Mouse (Mus musculus) macrophage (primary cell): ENCODE data around the gene Sidt1. TPM values are rescaled to one million over a fixed set of nuclear protein-coding genes. Genes with fewer than 3 reads are reported as not detected.
"Not testable (repeated sequence)": the region's sequence is repeated elsewhere in the genome, so short reads cannot be mapped to it uniquely, and the experiment has no call there.

Source experiments
- H3K27ac ChIP-seq: fragments of 350-480 bp; formaldehyde crosslinking; 2 replicates; pipeline ENCODE4 v1.9.0; 2021
- H3K36me3 ChIP-seq: fragments of 350-480 bp; formaldehyde crosslinking; 2 replicates; pipeline ENCODE4 v1.9.0; 2021; ENCODE audit errors: inconsistent target
- H3K4me3 ChIP-seq: fragments of 350-480 bp; formaldehyde crosslinking; 2 replicates; pipeline ENCODE4 v1.9.0; 2021; ENCODE audit errors: inconsistent target
- H3K79me2 ChIP-seq: fragments of 350-480 bp; formaldehyde crosslinking; 2 replicates; pipeline ENCODE4 v1.9.0; 2021; ENCODE audit errors: inconsistent target
- WGBS: methylation state at CpG from one replicate; pipeline ENCODE4 v1.1.7; 2026; ENCODE audit warnings: inconsistent platforms; ENCODE audit not compliant: missing documents; 5-methylcytosine and 5-hydroxymethylcytosine counted together
- polyA plus RNA-seq: library from polyadenylated mRNA; stranded (reverse); fragments of 250-400 nt; gene quantifications from 3 replicates; pipeline ENCODE4 v1.2.4, GENCODE M21; 2018; ENCODE audit warnings: inconsistent platforms

Gene Sidt1
- polyA plus RNA-seq, 1 experiment from 2014 or later: not detected

DNA sequence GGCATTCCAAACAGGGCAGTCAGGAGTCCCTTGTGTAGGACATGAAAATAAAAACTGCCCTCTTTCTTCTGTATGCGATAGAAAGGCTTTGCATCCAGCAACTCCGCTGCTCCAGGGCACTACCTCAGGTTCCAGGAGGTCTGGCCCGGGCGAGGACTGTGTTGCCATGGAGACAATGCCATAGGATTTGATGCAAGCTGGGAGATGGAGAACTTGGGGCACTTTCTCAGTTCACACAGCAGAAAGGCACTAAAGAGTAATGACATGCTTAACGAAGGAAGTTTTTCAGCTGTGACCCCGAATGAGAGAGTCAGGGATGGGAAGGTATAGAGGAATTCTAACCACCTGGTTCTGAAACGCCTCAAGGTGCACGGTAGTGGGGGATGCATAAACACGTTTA lies 1.8 kb downstream of the Sidt1 start:
- WGBS: 83% methylated on average over 9 of the region's 9 CpGs

GRCm38 (mm10) chr16:44330657-44331056 lies 2.3 kb downstream of the Sidt1 start:
- no peaks in the 10 kb centered on the region for H3K36me3 ChIP-seq
- no peak overlapping the region for H3K27ac ChIP-seq
- no peak overlapping the region for H3K4me3 ChIP-seq
- H3K79me2 ChIP-seq: no peaks in the 10 kb centered on the region
- 95% methylated on average over 9 of the region's 9 CpGs for WGBS

More for the DNA sequence above, 1.8 kb downstream of the Sidt1 start:
- Histone ChIP-seq H3K4me3 (no peak overlapping the region), H3K27ac (no peak overlapping the region), H3K36me3 (no peaks in the 10 kb centered on the region), H3K79me2 (no peaks in the 10 kb centered on the region)

GRCm38 (mm10) chr16:44328644-44329043 lies 4.4 kb downstream of the Sidt1 start:
- 78% methylated on average over 3 of the region's 4 CpGs for WGBS

GRCm38 (mm10) chr16:44320232-44320631 lies 12.8 kb downstream of the Sidt1 start:
- Histone ChIP-seq H3K36me3 (no peaks in the 10 kb centered on the region), H3K79me2 (no peaks in the 10 kb centered on the region), H3K4me3 (no peak overlapping the region), H3K27ac (no peak overlapping the region)
- WGBS: 100% methylated on average over 3 of the region's 3 CpGs

More at GRCm38 (mm10) chr16:44328644-44329043, 4.4 kb downstream of the Sidt1 start:
- Histone ChIP-seq H3K4me3 (no peak overlapping the region), H3K27ac (no peak overlapping the region), H3K79me2 (no peaks in the 10 kb centered on the region), H3K36me3 (no peaks in the 10 kb centered on the region)

GRCm38 (mm10) chr16:44316350-44316749 lies 16.6 kb downstream of the Sidt1 start:
- Histone ChIP-seq H3K79me2 (no peaks in the 10 kb centered on the region), H3K36me3 (no peaks in the 10 kb centered on the region), H3K27ac (no peak overlapping the region), H3K4me3 (no peak overlapping the region)
- WGBS: 94% methylated on average over 4 of the region's 4 CpGs

GRCm38 (mm10) chr16:44313422-44313821 lies 19.6 kb downstream of the Sidt1 start:
- H3K36me3 ChIP-seq: no peaks in the 10 kb centered on the region
- no peaks in the 10 kb centered on the region for H3K79me2 ChIP-seq
- WGBS: 26% methylated on average over 4 of the region's 4 CpGs
- H3K4me3 ChIP-seq: no peak overlapping the region
- no peak overlapping the region for H3K27ac ChIP-seq

DNA sequence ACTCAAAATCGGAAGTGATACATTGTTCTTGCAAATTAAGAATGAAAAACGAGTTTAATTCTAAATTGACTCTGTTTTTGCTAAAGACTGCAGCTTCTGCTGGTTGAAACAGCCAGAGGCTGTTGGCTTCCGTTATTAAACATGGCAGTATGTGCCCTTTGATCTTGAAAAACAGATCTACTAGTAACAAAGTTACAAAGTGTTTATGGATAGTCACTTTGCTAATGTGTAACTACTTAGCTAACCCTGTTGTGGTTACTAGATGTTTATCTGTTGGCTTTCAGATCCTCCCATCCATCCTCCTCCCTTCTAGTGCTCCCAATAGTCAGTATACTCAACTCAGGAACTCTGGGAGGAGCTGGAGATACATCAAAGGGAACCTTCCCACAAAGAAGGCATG lies 27.4 kb downstream of the Sidt1 start:
- Histone ChIP-seq H3K36me3 (no peaks in the 10 kb centered on the region), H3K4me3 (no peak overlapping the region), H3K27ac (no peak overlapping the region), H3K79me2 (no peaks in the 10 kb centered on the region)
- WGBS: 76% methylated on average over 3 of the region's 3 CpGs

DNA sequence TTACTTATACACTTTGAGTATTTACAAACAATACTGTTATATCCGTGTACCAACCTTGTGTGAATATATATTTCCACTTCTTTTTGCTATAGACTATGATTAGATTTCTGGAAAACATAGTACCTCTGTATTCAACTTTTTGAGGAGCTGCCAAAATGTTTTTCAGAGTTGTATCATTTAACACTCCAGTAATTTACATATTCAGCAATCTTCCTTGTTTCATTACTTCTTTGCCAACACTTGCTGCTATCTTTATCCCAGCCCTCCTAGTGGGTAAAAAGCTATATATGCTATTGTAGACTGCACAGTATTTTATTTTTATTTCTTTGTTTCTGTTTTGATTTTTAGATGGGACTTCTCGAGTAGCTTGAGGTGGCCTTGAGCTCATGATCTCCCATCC lies 29.2 kb downstream of the Sidt1 start:
- WGBS: 85% methylated on average over 2 of the region's 2 CpGs
- Histone ChIP-seq H3K27ac (no peak overlapping the region), H3K4me3 (no peak overlapping the region), H3K36me3 (no peaks in the 10 kb centered on the region), H3K79me2 (no peaks in the 10 kb centered on the region)

DNA sequence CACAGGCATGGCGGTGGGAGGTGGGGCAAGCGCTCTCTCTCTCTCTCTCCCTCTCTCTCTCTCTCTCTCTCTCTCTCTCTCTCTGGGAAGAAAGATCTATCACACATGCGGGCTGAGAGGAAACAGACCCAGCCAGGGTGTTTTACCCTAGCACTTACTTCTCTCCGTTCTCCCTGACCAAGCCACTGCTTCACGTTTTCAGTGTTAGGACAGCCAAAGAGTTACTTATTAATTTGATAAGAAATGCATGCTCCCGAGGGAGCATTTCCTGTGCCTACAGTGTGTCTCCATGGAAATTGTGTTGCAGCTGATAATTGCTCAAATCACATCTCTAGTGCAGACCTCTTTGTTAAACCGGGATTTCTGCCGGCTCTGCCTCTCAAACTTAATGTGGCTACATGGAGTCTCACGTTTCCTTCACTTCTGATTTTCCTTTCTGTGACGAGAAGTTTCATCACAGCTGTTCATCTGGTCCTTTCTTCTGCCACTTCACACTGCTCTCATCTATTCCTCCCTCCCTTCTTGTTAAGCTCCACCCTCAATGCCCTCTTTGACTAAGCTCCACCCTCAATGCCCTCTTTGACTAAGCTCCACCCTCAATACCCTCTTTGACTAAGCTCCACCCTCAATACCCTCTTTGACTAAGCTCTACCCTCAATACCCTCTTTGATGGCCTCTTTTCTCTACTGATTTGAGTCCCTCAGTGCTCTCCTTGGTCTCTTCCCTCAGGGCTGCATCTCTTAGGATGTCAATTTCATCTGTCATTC lies 30.7 kb downstream of the Sidt1 start:
- WGBS: 81% methylated on average over 10 of the region's 10 CpGs
- no peaks in the 10 kb centered on the region for H3K79me2 ChIP-seq
- no peaks in the 10 kb centered on the region for H3K36me3 ChIP-seq
- no peak overlapping the region for H3K4me3 ChIP-seq
- H3K27ac ChIP-seq: no peak overlapping the region

- Histone ChIP-seq H3K4me3 (no peak overlapping the region), H3K36me3 (no peaks in the 10 kb centered on the region), H3K27ac (no peak overlapping the region), H3K79me2 (no peaks in the 10 kb centered on the region)
- 89% methylated on average over 20 of the region's 20 CpGs for WGBS
Measured at GRCm38 (mm10) chr16:44299438-44300093, 33.4 kb downstream of the Sidt1 start.

DNA sequence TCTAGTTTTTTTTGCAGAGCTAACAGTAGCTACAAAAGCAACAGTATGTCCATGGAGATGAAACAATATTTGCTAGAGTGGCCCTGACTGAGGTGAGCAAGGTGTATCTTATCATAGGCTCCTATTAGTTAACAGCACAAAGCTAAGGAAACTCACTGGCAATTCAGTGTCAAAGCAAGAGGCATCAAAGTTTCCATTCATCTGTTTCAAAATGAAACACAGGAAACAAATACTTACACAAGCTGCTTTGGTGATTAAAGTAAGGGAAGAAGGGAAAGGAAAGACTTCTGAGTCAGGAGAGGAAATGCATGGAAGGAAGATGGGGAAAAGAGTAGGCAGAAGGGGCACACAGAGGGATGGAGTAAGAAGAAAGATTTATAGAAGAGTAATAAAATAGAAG lies 39.0 kb downstream of the Sidt1 start:
- H3K4me3 ChIP-seq: no peak overlapping the region
- no peaks in the 10 kb centered on the region for H3K79me2 ChIP-seq
- H3K36me3 ChIP-seq: no peaks in the 10 kb centered on the region
- H3K27ac ChIP-seq: no peak overlapping the region

GRCm38 (mm10) chr16:44292681-44293080 lies 40.3 kb downstream of the Sidt1 start:
- H3K36me3 ChIP-seq, H3K4me3 ChIP-seq, H3K79me2 ChIP-seq, H3K27ac ChIP-seq: not testable (repeated sequence)
- WGBS: 100% methylated on average over 1 of the region's 2 CpGs

GRCm38 (mm10) chr16:44289004-44289648 lies 43.9 kb downstream of the Sidt1 start:
- Histone ChIP-seq H3K36me3 (no peaks in the 10 kb centered on the region), H3K79me2 (no peaks in the 10 kb centered on the region), H3K4me3 (no peak overlapping the region), H3K27ac (no peak overlapping the region)
- WGBS: 88% methylated on average over 4 of the region's 4 CpGs

- H3K27ac ChIP-seq: no peak overlapping the region
- no peaks in the 10 kb centered on the region for H3K36me3 ChIP-seq
- no peak overlapping the region for H3K4me3 ChIP-seq
- WGBS: 60% methylated on average over 7 of the region's 7 CpGs
- no peaks in the 10 kb centered on the region for H3K79me2 ChIP-seq
Measured at GRCm38 (mm10) chr16:44287356-44287950, 45.5 kb downstream of the Sidt1 start.
